Mouse (Mus musculus) E14TG2a.4 (cell line): ENCODE measurements at regions not wholly inside any gene's neighbourhood (a gene's known extent, or its start where the extent isn't known, plus 50 kb on each side); places are given as distances from the start of the nearest gene placed in this dataset.

Source experiments
- CTCF ChIP-seq: conservative IDR thresholded peaks from 2 replicates; pipeline ENCODE4 v1.5.1; 2014; ENCODE audit warnings: low read length
- NANOG ChIP-seq: IDR thresholded peaks from 2 replicates; pipeline ENCODE4 v1.6.1; 2014; ENCODE audit warnings: borderline replicate concordance, low read length, mixed read lengths
- POU5F1 ChIP-seq: IDR thresholded peaks from 2 replicates; pipeline ENCODE4 v1.6.1; 2014; ENCODE audit warnings: low read length, borderline replicate concordance

DNA sequence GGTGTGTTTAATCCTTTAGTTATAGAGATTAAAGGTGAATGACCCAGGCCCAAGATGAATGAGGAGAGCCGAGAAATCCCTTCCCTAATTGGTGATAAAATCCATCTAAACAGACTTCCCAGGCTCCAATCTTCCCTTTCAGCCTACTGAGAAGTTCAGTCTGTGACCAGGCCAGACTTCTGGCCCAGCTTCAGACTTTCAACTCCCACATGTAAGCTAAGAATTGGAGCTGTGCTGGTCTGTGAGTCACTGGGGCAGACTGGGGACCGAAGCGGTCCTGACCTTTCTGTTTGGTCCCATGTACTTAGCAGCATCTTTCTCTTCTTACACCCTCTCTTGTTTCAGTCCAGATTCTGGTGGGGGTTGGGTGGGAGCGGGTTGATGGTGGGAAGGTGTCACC is 50.3 kb upstream of the Ankrd55 start:
- TF ChIP-seq CTCF = no peak
- no peak for TF ChIP-seq POU5F1
- no peak for TF ChIP-seq NANOG
